Mouse (Mus musculus) skeletal muscle tissue, postnatal 0 days (tissue): ENCODE data around the gene Nfyb. TPM values are rescaled to one million over a fixed set of nuclear protein-coding genes. Genes with fewer than 3 reads are reported as not detected.

Experiments used
- polyA plus RNA-seq: library from polyadenylated mRNA; unstranded; fragments of >200 nt; fragmentation: Nextera tagmentation; extraction: Ambion mirVana; gene quantifications from 2 replicates; pipeline ENCODE4 v1.2.1, GENCODE M21; 2015

Gene Nfyb
- polyA plus RNA-seq, result 15.2 and 19.5 TPM in 2 replicates

DNA sequence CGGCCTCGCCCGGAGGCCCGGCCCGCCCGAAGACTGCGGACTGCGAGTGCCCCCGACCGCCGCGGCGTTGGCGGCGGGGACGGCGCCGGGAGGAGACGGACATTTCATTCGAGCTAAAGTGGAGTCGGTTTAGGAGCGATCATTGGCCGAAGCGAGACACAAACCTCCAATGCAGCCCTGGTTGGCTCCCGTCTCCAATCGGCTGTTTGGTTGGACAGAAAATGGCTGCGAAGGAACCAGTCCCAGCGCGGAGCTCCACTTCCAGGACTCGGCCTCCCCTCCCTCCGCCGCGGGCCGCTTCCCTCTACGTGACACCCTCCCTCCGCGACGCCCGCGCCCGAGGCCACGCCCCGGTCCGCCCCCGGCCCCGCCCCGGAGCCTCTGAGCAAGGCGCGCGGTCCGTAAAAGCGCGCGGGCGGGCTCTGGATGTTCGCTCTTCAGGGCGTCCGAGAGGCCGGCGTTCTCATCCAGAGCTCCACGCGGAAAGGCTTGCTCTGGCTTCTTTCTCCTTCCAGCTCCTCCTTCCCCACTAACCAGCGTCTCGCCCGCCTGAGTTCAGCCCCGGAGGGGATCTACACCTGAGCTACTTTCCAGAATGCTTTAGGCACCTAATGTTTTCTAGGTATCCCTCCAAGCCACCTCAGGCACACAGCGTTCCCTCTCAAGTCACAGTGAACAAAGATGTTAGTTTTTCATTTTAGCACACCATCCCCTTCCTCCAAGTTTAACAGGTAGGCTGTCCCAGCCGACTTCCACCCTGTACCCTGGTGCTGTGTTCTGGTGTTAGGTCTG is at the start of gene Nfyb:
Gene Nfyb (minus strand): TSS at position 305 of the 792 bp plus-strand sequence.

Other genes with a start within 250 kb of the Nfyb start
- 49.8 and 50.1 TPM in 2 replicates for gene 1190007I07Rik, start 140.9 kb downstream of the Nfyb start, polyA plus RNA-seq
- 26.9 and 27.1 TPM in 2 replicates for gene Tdg, start 134.3 kb downstream of the Nfyb start, polyA plus RNA-seq
- 18.4 and 18.8 TPM in 2 replicates for gene Glt8d2, start 73.5 kb downstream of the Nfyb start, polyA plus RNA-seq
- 34.0 and 34.6 TPM in 2 replicates for gene Hcfc2, start 68.0 kb downstream of the Nfyb start, polyA plus RNA-seq
- gene Txnrd1, start 69.8 kb upstream of the Nfyb start, polyA plus RNA-seq, result 21.3 and 26.2 TPM in 2 replicates
- gene Eid3, start 102.5 kb upstream of the Nfyb start, polyA plus RNA-seq, result 0.10 TPM in 1 of 2 replicates, not detected in the other
- gene Chst11, start 221.4 kb upstream of the Nfyb start, polyA plus RNA-seq, result 0.48 and 0.55 TPM in 2 replicates